Mouse (Mus musculus): Measurements from ENCODE around the gene Pfkfb1. TPM values are rescaled to one million over a fixed set of nuclear protein-coding genes. Genes with fewer than 3 reads are reported as not detected.

The Pfkfb1 gene
- polyA plus RNA-seq (2017; shearing (Covaris generic)) = 6.1 TPM

DNA sequence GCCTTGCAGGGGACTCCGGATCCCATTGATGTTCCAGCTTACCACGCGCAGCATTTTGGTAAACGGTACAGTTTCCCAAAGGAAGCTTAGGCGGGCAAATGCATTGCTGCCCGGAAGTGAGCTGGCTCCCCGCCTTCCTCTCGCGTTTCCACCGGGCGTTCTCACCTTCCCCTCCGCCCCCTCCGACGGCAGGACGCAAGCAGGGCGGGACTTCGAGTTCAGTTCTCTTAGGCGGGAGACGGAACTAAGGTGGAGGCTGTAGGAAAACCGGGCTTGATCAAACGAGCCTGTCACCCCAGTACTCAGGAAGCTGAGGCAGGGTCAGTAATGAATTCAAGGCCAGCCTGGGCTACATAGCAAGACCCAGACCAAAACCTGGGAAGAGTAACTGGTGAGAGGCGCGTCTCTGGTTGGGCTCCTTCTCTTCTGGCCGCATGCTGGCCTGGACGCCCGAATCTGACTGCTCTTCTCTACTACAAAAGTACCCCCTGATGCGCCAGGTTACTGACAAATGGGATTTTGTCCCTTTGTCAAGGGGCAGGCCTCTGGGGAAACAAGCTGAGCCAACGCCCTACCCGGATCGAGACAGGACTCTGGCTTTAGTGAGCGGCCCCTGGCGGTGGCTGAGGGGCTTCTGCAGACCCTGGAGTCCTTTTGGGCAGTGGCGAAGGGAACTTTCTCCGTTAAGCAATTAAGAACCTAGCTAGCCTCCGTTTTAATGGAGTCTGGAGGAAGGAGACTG, at the start of gene Pfkfb1:
Pfkfb1 (plus strand) TSS at position 207 of the 742 bp plus-strand sequence.

DNA sequence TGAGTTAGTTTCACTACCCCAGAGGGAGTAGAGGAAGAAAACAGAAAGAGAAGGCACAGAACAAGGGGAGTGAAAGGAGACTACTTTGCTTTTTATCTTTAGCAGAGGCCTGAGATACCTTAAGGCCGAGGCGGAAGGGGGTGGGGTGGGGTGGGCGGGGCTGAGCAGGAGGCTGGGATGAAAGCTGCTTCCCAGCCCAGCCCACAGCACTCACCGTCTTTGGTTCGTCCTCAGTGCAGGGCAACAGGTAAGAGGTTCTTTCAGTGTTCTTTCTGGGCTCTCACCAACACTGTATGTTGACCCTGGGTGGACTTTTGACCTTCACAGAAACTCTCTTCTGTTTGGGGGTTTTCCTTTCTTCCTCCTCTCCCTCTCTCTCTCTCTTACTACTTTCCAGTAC, 40.8 kb upstream of the Pfkfb1 start, which contains the start of gene Alas2:
Alas2 (plus strand) TSS at position 137 of the 400 bp plus-strand sequence.

DNA sequence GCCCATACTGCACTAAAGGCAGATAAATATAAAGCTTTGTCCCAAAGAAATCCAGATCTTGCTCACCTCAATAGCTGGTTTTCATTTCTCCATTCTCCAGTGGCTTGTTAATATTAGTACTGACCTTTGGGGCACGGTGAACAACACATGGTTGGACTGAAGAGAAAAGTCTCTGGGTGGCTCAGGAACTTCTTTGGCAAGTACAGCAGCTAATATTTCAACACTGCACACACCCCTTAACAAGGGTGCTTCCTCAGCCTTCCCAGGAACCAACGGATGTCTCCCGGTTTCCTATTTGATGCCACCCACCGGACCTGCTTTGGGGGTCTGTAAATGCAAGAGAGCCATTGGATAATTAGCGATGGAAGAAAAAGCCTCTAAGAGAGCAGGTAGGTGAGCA, 1.7 kb downstream of the Pfkfb1 start, which contains the start of gene Apex2:
Apex2 (minus strand) TSS at position 173 of the 400 bp plus-strand sequence.

DNA sequence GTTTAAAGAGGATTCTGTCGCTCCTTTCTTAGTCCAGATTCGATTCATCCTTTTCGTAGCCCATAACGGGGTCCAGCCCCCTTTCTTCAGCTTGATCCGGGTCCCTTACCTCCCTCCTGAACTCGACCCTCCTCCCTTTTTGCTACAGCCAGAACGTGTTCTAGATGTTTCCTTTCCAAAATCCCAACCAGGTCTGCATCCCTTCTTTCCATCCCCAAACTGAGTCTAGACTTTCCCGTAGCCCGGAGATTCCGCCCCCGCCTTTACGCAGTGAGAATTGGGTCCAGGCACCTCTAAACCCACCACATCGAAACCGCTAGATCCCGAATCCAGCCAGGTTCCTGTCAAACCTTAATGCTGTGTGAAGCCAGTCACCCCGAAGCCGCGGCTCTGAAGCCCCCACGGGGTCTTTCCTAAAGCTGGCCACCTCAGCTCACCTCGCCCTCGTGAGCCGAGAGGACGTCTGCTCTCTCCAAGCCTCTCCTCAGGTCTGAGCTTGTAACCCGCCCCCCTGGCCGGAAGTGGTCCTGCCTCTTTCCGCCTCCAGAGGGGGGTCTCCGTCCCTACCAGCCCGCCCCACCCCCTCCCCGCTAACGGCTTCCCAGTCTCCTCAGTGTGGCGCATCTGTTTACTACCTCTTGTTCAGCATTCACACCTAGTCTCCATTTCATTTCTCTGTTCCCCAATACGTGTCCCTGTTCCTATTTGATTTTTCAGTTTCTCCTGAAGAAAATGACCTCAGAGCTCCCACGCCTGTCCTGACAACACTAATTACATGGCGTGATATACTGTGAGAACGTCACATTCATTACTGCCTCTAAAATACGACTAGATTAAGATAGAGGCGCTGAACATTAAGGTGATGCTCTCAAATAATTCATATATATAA, 69.1 kb downstream of the Pfkfb1 start, which contains the start of gene Tro:
Tro (minus strand) TSS at position 676 of the 889 bp plus-strand sequence.

Other genes with a start within 250 kb of the Pfkfb1 start
- 21.2 TPM for gene Tmem29, start 129.1 kb upstream of the Pfkfb1 start, polyA plus RNA-seq (2017; shearing (Covaris generic))
- gene Alas2, start 40.9 kb upstream of the Pfkfb1 start, polyA plus RNA-seq (2017; shearing (Covaris generic)) = 11.2 TPM
- gene Apex2, start 1.6 kb downstream of the Pfkfb1 start, polyA plus RNA-seq (2017; shearing (Covaris generic)) = 26.9 TPM
- gene Tro, start 69.4 kb downstream of the Pfkfb1 start, polyA plus RNA-seq (2017; shearing (Covaris generic)) = not detected
- 25.8 TPM for gene Maged2, start 226.1 kb downstream of the Pfkfb1 start, polyA plus RNA-seq (2017; shearing (Covaris generic))

Measured in activated CD4-positive, CD25-positive, alpha-beta regulatory T cell, adult 9 weeks (primary cell).